Mouse (Mus musculus) cerebellum, adult 2 months (tissue): ENCODE data around the gene Pbx2.

Experiments
- CTCF ChIP-seq: fragments of 200-500 bp; IDR thresholded peaks from 2 replicates; pipeline ENCODE4 v1.5.1; 2011; ENCODE audit warnings: low read depth, mild to moderate bottlenecking, control low read depth, low read length, moderate library complexity, borderline replicate concordance; ENCODE audit not compliant: insufficient read depth
- POLR2A ChIP-seq: fragments of 200-500 bp; IDR thresholded peaks from 2 replicates; pipeline ENCODE4 v1.6.1; 2011; ENCODE audit warnings: low read length, control low read depth, borderline replicate concordance; ENCODE audit not compliant: insufficient read depth

GRCm38 (mm10) chr17:34559116-34559515 is 31.9 kb upstream of the Pbx2 start:
- TF ChIP-seq CTCF (no peak), POLR2A (no peak)
